Mouse (Mus musculus) NIH3T3 (cell line): ENCODE data around the gene Samhd1.

Experiments
- DNase-seq: peaks from one replicate; pipeline ENCODE4 v3.0.0-alpha.2; 2012; ENCODE audit warnings: low read depth

Samhd1 gene

DNA sequence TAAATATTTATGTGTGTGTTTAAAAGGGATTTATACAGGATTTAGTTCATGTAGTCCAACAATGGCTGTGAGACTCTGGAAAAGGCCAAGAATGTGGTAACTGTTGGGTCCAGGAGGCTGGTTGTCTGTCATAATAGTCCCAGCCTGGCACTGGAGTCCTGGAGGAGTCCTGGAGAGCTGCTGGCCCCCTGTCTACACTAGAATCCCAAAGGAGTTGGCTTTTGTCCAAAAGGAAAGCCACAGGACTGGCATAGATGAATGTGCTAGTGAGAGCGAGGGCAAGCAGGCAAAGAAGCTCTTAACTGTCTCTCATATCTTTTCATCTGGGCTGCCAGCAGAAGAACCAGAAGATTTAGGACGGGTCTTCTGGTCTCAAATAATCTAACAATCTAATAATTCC, 1.6 kb upstream of the Samhd1 start:
- DNase-seq, result peak; percentile 36

DNA sequence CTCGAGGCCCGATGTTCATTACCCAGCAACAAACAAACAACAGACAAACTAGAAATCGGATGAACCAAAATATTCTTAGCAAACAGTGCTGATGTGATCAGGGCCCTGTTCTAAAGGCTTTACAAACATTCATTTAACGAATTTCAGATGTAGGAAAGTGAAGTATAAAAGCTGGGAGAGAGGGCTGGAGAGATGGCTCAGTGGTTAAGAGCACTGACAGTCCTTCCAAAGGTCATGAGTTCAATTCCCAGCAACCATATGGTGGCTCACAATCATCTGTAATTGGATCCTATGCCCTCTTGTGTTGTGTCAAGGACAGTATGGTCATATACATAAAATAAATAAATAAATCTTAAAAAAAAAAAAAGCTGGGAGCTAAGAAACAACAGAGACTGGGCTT, 1.1 kb upstream of the Samhd1 start:
- no peak for DNase-seq

DNA sequence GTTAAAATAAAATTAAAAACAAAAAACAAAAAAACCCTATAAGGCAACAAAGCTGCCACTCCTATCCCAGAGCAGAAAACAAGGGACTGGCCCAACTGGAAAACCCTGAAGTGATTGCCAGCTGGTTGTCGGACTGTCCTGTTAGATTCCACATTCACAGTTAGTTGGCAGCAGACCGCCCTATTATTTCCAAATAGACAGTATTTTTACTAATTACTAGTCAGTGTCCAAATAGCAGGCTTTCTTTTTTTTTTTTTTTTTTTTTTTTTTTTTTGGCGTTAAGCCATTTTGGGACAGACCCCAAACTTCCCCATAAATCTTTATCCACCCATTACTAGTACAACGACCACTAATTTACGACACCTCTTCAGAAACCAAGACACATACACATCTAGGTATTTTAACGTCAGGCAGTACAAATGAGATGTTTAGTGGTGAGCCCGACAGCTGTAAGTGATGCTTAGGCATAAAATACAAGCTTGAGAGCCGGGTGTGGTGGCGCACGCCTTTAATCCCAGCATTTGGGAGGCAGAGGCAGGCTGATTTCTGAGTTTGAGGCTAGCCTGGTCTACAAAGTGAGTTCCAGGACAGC, 560 bp upstream of the Samhd1 start:
- no peak for DNase-seq

DNA sequence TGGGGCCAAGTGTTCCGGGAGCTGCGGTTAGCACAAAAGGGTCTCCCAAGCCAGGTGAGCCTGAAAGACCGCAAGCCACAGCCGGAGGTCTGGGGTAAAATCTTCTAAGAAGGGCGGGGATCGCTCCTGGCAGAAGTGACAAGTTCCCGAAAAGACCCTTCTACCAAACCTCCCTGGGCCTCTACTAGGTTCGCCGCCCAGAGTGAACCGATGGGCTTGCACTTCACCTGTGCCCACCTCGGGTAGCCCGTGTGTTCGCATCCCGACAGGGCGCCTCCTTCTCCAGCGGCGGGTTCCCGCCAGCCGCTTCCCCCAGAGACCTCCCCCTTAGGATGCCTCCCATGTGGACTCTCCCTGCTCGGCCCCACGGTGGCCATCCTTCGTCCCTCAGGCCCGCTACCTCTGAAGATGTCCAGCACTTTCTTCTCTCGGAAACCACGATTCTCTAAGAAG, 560 bp downstream of the Samhd1 start:
- no peak for DNase-seq

DNA sequence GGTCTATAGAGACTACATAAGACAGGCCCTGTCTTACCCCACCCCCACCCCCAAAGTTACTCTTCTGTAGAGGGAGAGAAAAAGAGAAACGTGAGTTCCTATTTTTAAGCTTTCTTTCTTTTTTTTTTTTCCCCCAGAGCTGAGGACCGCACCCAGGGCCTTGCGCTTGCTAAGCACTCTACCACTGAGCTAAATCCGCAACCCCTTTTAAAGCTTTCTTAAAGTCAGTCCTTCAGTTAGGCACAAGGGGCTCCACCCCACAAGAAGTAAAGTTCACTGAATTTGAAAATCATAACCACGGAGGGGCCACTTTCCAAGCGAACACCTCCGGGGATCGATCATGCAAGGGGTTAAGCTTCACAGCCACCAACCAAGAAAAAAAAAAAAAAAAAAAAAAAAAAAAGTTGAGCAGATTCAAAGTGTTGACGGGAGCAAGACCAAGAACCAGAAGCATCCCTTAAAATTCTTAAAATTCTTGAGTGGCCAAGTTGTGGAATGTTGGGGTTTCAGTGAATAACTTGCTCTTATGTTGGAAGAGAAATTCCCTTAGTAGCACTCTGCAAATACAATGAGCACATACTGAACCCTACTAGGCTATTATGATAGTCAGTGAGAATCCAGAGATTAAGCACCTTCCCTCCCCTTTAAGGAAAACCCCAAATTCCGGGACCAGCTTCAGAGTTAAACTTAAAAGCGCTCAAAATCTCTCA, 1.1 kb downstream of the Samhd1 start:
- peak; percentile 37 for DNase-seq

DNA sequence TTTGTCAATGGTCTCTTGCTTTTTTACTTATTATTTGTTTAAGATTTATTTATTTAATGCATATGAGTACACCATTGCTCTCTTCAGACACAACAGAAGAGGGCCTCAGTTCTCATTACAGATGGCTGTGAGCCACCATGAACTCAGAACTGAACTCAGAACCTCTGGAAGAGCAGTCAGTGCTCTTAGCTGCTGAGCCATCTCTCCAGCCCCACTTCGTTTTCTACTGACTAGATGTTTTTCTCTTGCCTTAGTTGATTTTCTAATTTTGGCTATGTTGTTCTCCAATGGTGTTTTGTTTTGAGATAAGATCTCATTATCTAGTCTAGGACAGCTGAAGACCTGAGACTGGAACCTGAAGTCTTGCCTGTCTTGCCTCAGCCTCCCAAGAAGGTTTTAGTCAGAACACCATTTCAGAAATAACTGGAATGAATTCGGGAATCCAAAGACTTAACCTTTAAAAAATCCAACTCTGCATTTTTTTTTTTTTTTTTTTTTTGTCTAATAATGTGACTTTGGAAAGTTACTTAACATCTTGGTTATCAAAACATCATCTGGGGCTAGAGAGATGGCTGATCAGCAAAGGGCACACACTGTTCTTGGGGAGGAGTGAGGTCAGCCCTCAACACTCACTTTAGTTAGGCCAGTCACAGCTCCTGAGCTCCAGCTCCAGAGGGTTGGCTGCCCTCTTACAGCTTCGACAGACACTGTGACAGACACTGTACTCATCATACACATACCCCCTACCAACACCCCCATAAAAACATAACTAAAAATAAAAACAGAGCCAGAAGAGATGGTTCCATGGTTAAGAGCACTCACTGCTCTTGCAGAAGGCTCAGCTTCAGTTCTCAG, 2.2 kb downstream of the Samhd1 start:
- no peak for DNase-seq

DNA sequence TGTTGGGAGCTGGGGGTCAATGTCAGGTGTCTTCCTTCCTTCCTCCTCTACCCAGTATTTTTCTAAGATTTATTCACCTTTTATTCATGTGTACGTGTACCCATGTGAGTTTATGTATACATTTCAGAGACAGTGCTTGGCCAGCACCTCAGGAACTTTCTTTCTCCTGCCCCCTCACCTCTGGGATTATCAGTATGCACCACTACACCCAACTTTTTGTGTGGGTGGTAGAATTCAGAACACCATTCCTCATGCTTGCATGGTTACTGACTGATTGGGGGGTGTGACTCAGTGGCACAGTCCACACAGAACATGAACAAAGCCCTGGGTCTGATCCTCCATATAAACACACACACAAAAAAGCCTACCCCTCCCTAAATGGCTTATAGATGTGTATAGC, 3.0 kb downstream of the Samhd1 start:
- DNase-seq, result no peak

DNA sequence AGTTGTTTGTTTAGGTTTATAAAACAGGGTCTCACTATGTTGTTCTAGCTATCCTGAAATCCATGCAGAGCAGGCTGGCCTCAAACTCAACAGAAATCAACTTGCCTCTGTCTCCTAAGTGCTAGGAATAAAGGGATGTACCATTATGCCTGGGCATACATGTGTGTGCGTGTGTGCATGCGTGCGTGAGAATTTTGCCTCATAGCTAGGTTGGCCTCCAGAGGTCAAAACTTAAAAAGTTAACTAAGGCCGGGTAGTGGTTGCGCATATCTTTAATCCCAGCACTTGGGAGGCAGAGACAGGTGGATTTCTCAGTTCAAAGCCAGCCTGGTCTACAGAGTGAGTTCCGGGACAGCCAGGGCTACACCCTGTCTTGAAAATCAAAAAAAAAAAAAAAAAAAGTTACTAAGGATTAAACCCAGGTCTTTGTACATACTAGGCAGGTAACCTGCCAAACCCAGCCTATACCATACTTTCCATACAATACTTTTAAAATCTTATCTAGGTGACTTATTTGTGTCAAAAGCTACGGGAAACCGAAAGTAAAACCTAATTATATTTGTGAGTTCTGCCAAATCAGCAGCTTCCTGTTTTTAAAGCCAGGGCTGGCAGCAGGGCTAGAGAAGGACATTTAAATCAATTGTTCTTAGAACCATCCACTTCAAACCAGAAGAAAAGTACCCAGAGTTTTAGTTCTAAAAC, 4.1 kb downstream of the Samhd1 start:
- peak; percentile 40 for DNase-seq

DNA sequence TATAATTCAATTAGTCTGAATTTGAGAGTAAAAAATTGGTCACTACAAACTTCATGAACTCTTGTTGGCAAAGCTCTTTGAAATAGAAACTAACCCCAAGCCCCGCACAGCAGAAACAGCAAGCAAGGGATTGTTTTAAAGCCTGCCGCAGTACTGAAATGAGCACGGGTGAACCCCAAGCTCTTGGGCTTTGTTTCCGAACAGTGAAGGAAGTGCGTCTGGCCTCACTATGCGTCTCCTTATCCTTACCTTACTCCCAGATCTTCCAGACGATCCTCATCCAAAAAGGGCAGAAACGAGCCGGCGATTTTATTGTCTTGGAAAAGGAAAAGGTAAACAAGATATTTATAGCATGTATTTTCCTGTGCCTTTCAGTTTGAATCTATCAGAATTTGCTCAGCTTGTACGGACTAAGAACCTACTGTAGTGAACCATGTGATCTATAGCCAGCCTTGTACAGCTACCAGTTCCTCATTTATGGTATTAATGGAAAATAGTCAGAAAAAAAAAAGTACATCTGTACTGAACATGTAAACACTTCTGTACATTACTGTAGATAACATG, 5.4 kb downstream of the Samhd1 start:
- no peak for DNase-seq

DNA sequence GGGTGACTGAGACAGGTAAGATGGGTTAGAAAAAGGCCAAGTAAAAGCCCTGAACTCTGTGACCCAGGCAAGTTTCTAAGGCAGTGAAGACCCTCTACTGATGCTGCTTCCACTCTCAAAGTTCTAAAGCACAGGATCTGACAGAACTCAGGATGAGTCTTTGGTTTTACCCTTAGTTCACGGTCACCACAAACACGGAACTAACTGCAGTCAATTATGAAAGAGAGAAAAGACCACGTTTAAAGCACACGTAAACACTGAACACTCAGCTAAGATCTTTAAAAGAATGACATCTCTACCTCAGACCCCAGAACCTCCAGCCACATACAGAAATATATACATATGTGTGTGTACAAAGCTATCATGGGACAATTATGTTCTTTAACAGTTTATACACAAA, 6.0 kb downstream of the Samhd1 start:
- no peak for DNase-seq

DNA sequence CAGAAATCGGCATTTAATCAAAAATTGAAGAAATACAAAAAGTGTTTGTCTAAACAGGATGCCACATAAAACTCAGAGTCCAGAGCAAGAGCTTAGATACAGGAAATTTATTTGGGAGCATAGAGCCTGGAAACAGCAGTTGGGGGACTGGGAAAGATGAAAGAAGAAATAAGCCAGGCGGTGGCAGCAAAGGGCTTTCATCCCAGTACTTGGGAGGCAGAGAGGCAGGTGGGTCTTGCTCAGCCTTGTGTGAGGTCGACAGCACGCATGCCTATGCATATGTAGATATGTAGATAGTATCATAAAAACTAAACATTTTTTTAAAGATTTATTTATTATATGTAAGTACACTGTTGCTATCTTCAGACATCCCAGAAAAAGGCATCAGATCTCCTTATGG, 7.0 kb downstream of the Samhd1 start:
- DNase-seq, result peak; percentile 42

DNA sequence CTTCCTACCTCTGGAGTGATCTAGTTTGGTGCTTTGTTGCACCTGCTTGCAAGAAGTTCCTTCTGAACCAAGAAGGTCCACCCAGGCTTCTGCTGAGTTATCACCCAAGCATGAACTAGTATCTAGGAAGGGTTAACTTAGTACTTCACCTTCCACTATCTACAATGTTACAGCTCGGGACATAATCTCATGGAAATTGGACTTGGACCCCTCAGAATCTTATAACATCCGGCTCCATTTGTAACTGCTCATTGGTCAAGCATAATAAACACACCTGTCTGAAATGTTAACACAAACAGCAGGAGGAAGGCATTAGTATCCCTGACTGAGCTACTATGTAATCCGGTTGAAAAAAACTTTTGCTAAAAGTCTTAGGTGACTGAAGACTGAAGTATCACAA, 7.7 kb downstream of the Samhd1 start:
- no peak for DNase-seq

DNA sequence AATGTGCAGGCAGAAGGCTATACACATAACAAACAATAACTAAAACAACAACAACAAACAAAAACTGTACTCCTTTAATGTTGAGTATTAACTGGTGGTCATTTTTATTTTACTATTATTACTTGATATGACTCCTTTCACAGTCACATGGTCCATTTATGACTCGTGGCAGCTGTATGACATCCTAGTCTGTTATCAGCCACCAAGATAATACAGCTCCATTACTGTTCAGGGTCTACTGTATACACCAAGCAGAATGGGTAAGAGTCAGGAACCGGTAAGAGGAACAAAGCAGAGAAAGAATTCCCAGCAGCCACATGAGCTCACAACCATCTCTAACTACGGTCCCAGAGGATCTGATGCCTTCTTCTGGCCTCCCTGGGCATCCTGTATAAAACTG, 9.8 kb downstream of the Samhd1 start:
- DNase-seq, result no peak

DNA sequence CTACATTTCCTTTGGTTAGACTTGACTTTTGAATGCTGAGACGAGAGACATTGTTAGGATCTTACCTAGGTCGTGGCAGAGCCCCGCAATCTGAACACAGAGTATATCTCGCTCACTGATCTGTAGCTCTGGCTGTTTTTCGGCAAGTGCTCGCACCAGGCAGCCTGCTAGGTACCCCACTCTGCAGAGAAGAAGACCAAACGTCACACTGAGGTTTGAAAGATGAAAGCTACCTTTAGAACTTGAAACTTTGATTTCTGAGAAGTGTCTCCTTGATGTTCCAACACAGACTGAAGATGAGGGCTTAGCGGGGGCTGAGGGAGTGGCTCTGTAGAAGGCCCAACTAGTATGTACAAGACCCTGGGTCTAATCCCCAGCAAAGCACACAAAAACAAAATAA, 13.3 kb downstream of the Samhd1 start:
- no peak for DNase-seq

DNA sequence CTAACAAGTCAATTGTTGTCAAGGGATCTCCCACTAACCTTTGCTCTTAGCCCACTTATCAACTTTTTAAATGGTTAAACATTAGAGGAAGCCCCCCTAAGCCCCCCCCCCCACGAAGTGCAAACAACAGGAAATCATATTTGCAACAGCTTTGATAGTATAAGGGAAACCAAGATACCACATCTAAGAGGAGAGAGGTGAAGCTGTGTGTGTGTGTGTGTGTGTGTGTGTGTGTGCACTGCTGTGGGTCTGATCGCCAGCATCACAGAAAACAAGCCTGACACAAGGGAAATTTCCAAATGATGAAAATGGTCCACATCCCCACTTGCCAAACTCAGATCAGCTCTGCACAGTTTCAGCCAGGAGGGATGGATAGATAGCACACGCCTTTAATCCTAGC, 16.0 kb downstream of the Samhd1 start:
- no peak for DNase-seq

DNA sequence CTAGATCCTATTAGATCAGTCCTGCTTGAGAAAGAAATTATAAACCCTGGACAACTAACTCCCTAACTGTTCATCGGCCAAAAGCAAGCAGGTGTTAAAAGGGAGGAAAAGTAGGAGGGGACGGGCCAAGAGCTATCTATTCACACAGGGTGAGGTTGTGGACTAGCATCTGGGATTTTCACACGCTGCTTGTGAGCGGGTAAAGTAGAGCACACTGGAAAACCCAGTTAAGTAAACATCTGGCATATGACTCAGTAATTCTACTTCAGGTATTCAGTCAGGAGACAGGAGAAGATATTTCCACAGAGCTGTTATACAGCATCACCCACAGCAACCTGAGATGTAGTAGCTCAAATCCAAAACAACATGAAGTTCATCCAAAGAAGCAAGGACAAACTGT, 16.5 kb downstream of the Samhd1 start:
- no peak for DNase-seq

DNA sequence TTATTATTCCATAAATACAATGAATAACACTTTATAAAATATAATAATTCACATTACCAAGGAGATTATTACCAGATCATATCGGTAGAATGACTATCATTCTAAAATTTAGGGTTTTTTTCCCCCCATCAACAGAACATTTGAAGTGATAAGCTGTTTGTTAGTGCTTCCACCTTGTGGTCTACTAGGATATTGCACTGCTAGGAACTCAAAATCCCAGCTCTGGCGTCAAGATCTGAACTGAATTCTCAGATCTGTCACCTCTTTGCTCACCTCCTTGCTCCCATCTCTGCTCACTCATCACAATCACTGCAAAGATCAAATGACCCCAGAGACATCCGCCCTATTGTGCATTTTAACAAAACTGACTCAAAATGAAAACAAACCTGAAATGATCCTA, 18.1 kb downstream of the Samhd1 start:
- DNase-seq, result peak; percentile 76

DNA sequence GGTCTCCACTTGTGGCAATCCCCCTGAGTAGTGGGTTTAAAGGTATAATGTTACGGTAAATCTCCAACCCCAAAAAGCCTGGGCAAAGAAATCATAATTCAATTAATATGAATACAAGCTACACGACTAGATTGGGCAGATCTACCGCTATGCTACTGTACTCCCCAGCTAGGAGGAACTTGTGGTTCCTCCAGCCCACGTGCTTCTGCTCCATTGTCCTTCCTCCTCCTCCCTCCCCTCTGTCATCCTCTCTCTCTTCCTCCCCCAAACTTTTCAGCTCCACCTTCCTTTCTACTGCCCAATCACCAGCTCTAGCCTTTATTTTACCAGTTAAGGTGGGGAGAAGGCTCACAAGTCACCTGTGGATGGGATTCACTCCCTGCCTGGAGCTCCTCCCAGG, 26.8 kb downstream of the Samhd1 start:
- no peak for DNase-seq

DNA sequence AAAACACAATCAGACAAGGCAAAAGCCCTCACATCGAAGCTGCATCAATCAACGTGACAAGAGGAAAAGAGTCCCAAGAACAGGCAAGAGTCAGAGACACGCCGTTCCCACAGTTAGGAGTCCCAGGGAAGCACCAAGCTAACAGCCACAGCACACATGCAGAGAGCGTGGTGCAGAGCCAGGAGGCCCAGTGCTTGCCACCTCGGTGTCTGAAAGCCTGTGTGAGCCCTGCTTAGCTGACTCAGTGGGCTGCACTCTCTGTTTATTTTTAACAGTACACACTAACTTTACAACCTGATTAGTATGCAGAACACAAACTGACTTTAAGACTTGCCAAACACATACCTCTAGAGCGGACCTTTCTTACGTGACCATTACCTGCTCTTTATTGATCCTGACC, 30.6 kb downstream of the Samhd1 start:
- no peak for DNase-seq

DNA sequence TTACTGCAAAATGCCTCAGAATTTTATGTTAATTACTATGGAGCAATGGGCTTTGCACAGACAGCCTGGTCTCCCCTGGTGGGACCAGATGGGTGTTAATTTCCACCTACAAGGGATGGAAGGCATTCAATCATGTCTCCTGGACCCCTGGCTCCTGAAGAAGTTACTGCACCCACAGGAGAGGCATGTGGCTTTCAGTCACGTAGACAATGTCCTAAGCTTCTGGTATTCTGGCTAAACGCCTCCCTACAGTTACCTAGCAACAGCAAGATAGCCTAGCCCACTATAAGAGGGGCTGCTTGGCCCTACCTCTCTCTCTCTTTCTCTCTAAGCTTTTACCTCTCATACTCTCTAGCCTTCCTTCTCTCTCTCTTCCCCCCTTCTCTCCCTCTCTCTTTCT, 32.8 kb downstream of the Samhd1 start:
- DNase-seq, result no peak

DNA sequence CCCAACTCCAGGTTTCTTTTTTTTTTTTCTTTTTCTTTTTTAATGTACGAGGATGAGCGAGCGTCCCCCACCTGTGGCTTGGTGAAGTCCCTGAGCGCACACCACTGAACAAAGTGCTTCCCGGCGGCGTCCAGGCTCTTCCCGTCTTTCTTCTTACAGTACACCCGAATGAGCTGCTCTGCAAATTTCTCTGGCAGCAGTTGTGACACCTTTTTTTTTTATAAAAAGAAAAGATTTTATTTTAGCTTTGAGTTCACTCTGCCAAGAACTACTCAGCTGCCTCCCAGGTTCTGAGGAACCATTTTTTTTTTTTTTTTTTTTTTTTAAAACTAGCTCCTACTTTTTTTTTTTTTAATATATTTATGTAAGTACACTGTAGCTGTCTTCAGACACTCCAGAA, 33.4 kb downstream of the Samhd1 start:
- DNase-seq, result no peak

DNA sequence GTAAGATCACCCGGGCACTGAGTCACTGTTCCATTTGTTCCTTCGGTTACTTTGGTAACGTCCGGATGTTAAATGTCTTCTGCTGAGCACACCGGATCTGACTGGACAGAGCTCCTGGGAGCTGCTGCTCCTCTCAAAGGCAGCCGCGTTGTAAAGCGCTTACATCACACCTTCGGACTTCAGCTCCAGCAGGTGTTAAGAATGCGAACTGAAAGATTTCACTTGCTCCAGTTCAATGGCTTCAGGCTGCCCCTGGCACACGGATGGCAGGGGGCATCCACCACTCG, 34.8 kb downstream of the Samhd1 start:
- DNase-seq, result no peak
